Mouse (Mus musculus) bone marrow macrophage, adult 2 months (primary cell): Measurements from ENCODE around the gene Prox2. TPM values are rescaled to one million over a fixed set of nuclear protein-coding genes. Genes with fewer than 3 reads are reported as not detected.

Experiments
- H3K27ac ChIP-seq: 2 replicates; pipeline ENCODE4 v1.5.1; 2012; ENCODE audit warnings: low read depth, low read length; ENCODE audit not compliant: insufficient read depth
- H3K4me1 ChIP-seq: 2 replicates; pipeline ENCODE4 v1.6.1; 2012; ENCODE audit warnings: low read length; ENCODE audit not compliant: control insufficient read depth, insufficient read depth
- H3K4me3 ChIP-seq: 2 replicates; pipeline ENCODE4 v1.5.1; 2012; ENCODE audit warnings: mild to moderate bottlenecking, low read length, moderate library complexity; ENCODE audit not compliant: insufficient read depth
- CTCF ChIP-seq: IDR thresholded peaks from 2 replicates; pipeline ENCODE4 v1.5.1; 2012; ENCODE audit warnings: low read depth, mild to moderate bottlenecking, low read length, moderate library complexity
- POLR2A ChIP-seq: IDR thresholded peaks from 2 replicates; pipeline ENCODE4 v1.6.1; 2012; ENCODE audit warnings: mild to moderate bottlenecking, low read depth, low read length, borderline replicate concordance
- polyA plus RNA-seq: library from polyadenylated mRNA; stranded (reverse); fragments of >200 nt; gene quantifications from 2 replicates; pipeline ENCODE4 v1.2.4, GENCODE M21; 2012; ENCODE audit not compliant: missing spikeins, insufficient read depth, insufficient read length

Prox2 gene
- 1.4 and 3.1 TPM in 2 replicates for polyA plus RNA-seq

- Histone ChIP-seq H3K27ac (peak within 1 kb of the TSS; percentile 78), H3K4me1 (peaks cover 36% of the 10 kb centered on the region), H3K4me3 (peak within 1 kb of the TSS; percentile 96)
- no peak for TF ChIP-seq CTCF
- TF ChIP-seq POLR2A: no peak
Observed at GRCm38 (mm10) chr12:85110698-85111592, at the start of gene Prox2, which contains the start of gene Dlst. Gene Prox2, minus strand, starts transcription at chr12:85110759. Gene Dlst, plus strand, starts transcription at chr12:85110833.

GRCm38 (mm10) chr12:85159592-85159991 is 49.0 kb upstream of the Prox2 start:
- TF ChIP-seq CTCF (no peak), POLR2A (no peak)
- Histone ChIP-seq H3K4me1 (no peaks in the 10 kb centered on the region), H3K27ac (no peak overlapping the region), H3K4me3 (no peak overlapping the region)

- H3K4me3 ChIP-seq: no peak overlapping the region
- no peak overlapping the region for H3K27ac ChIP-seq
- no peak for TF ChIP-seq CTCF
- H3K4me1 ChIP-seq: no peaks in the 10 kb centered on the region
Observed at GRCm38 (mm10) chr12:85158801-85159200, 48.2 kb upstream of the Prox2 start.

- TF ChIP-seq POLR2A: no peak
- no peak for TF ChIP-seq CTCF
- H3K4me1 ChIP-seq: peaks cover 2% of the 10 kb centered on the region; the same call in 1 of the 2 replicates
- H3K27ac ChIP-seq: no peak overlapping the region
- no peak overlapping the region for H3K4me3 ChIP-seq
Observed at GRCm38 (mm10) chr12:85157797-85158460, 47.4 kb upstream of the Prox2 start.

- no peak for TF ChIP-seq POLR2A
- Histone ChIP-seq H3K4me1 (peaks cover 4% of the 10 kb centered on the region; the same call in 1 of the 2 replicates), H3K27ac (no peak overlapping the region), H3K4me3 (no peak overlapping the region)
Observed at GRCm38 (mm10) chr12:85156324-85156723, 45.8 kb upstream of the Prox2 start.

DNA sequence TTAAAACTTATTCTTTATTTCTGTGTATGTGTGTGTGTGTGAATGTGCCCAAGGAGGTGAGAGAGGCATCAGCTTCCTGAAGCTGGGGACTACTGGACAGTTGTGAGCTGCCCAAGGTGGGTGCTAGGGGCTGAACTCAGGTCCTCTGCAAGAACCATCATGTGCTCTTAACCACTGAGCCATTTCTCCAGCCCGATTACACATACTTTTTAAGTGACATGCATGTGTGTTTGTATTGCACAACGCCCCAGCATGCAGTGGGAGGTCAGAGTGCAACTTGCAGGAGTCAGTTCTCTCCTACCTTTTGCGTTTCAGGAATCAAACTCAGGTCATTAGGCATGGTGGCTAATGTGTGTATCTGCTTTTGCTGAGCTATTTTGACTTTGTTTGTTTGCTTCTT is 42.5 kb upstream of the Prox2 start:
- H3K27ac ChIP-seq: no peak overlapping the region
- TF ChIP-seq POLR2A (no peak), CTCF (no peak)
- H3K4me3 ChIP-seq: no peak overlapping the region
- H3K4me1 ChIP-seq: peaks cover 4% of the 10 kb centered on the region; the same call in 1 of the 2 replicates

- H3K27ac ChIP-seq: no peak within 1 kb of the TSS
- peaks cover 4% of the 10 kb centered on the region; the same call in 1 of the 2 replicates for H3K4me1 ChIP-seq
- no peak within 1 kb of the TSS for H3K4me3 ChIP-seq
- TF ChIP-seq POLR2A (no peak), CTCF (no peak)
Observed at GRCm38 (mm10) chr12:85151002-85151774, 40.6 kb upstream of the Prox2 start, which contains the start of gene Rps6kl1. Gene Rps6kl1, minus strand, starts transcription at chr12:85151264.

GRCm38 (mm10) chr12:85150321-85151001 is 39.9 kb upstream of the Prox2 start:
- TF ChIP-seq POLR2A (no peak), CTCF (no peak)
- Histone ChIP-seq H3K4me1 (peaks cover 4% of the 10 kb centered on the region; the same call in 1 of the 2 replicates), H3K27ac (no peak overlapping the region), H3K4me3 (no peak overlapping the region)

GRCm38 (mm10) chr12:85146881-85147280 is 36.3 kb upstream of the Prox2 start:
- TF ChIP-seq POLR2A: no peak
- TF ChIP-seq CTCF: no peak
- Histone ChIP-seq H3K27ac (no peak overlapping the region), H3K4me3 (no peak overlapping the region), H3K4me1 (no peaks in the 10 kb centered on the region)
